Mouse (Mus musculus) cerebellum, postnatal 14 days (tissue): ENCODE measurements around the gene Proz.

Source experiments
- DNase-seq, 2 experiments: peaks; one replicate each; pipeline ENCODE4 v3.0.0; 2021; ENCODE audit warnings: mixed read lengths in 2 of 2

Proz gene

GRCm38 (mm10) chr8:13107990-13108638 lies 47.4 kb downstream of the Proz start:
- no peak for DNase-seq

GRCm38 (mm10) chr8:13108967-13109366 lies 48.3 kb downstream of the Proz start:
- no peak for DNase-seq

- no peak for DNase-seq
Observed at GRCm38 (mm10) chr8:13109416-13109960, 48.8 kb downstream of the Proz start.

- no peak for DNase-seq
Observed at GRCm38 (mm10) chr8:13111917-13112316, 51.2 kb downstream of the Proz start.

- no peak for DNase-seq
Observed at GRCm38 (mm10) chr8:13113232-13113631, 52.5 kb downstream of the Proz start.

- no peak for DNase-seq
Observed at GRCm38 (mm10) chr8:13117096-13117495, 56.4 kb downstream of the Proz start.

GRCm38 (mm10) chr8:13118516-13118915 lies 57.8 kb downstream of the Proz start:
- no peak for DNase-seq

GRCm38 (mm10) chr8:13120882-13121665 lies 60.4 kb downstream of the Proz start:
- no peak for DNase-seq

GRCm38 (mm10) chr8:13122887-13123421 lies 62.2 kb downstream of the Proz start:
- no peak for DNase-seq

- DNase-seq: no peak
Observed at GRCm38 (mm10) chr8:13124897-13125296, 64.2 kb downstream of the Proz start.
